Mouse (Mus musculus) MEL (cell line): Measurements from ENCODE around the gene M6pr. TPM values are rescaled to one million over a fixed set of nuclear protein-coding genes. Genes with fewer than 3 reads are reported as not detected.

Source experiments
- DNase-seq: peaks from one replicate; pipeline ENCODE4 v3.0.0; 2011; ENCODE audit warnings: low read depth, low spot score
- H3K27ac ChIP-seq: 2 replicates; pipeline ENCODE4 v1.5.1; 2012; ENCODE audit warnings: low read depth, mild to moderate bottlenecking, control low read depth, low read length, moderate library complexity; ENCODE audit not compliant: control insufficient read depth
- H3K27me3 ChIP-seq, 2 experiments: fragments of 150-350 bp in 1 of 2; sonication (generic) in 1 of 2; 2 replicates each; pipeline ENCODE4 v1.6.1; 2012; ENCODE audit warnings: low read length in 2 of 2, mild to moderate bottlenecking in 2 of 2, improper control_type of control experiment in 1 of 2, moderate library complexity in 1 of 2; ENCODE audit not compliant: insufficient read depth in 2 of 2, control insufficient read depth in 1 of 2
- H3K36me3 ChIP-seq, 2 experiments: 2 replicates each; pipeline ENCODE4 v1.6.1; 2012 to 2014; ENCODE audit warnings: low read length in 2 of 2, improper control_type of control experiment in 1 of 2, inconsistent platforms in 1 of 2, mild to moderate bottlenecking in 1 of 2; ENCODE audit not compliant: insufficient read depth in 2 of 2, control insufficient read depth in 1 of 2
- H3K4me1 ChIP-seq, 2 experiments: fragments of 150-350 bp in 1 of 2; sonication (generic) in 1 of 2; 2 replicates each; pipeline ENCODE4 v1.6.1; 2012; ENCODE audit warnings: low read length in 2 of 2, improper control_type of control experiment in 1 of 2, mild to moderate bottlenecking in 1 of 2; ENCODE audit not compliant: insufficient read depth in 2 of 2, control insufficient read depth in 1 of 2
- H3K4me3 ChIP-seq, 2 experiments: fragments of 150-350 bp in 1 of 2; sonication (generic) in 1 of 2; 2 replicates each; pipeline ENCODE4 v1.5.1; 2012; ENCODE audit warnings: low read depth in 2 of 2, low read length in 2 of 2, mild to moderate bottlenecking in 2 of 2, moderate library complexity in 2 of 2, control low read depth in 1 of 2, improper control_type of control experiment in 1 of 2; ENCODE audit not compliant: control insufficient read depth in 1 of 2, insufficient read depth in 1 of 2
- H3K79me2 ChIP-seq: 2 replicates; pipeline ENCODE4 v1.6.1; 2012; ENCODE audit warnings: mild to moderate bottlenecking, low read length, moderate library complexity; ENCODE audit not compliant: control insufficient read depth, poor library complexity, insufficient read depth
- H3K9ac ChIP-seq: 2 replicates; pipeline ENCODE4 v1.6.1; 2012; ENCODE audit warnings: low read depth, mild to moderate bottlenecking, control low read depth, low read length, moderate library complexity; ENCODE audit not compliant: control insufficient read depth, poor library complexity, severe bottlenecking
- H3K9me3 ChIP-seq: fragments of 150-350 bp; sonication (generic); replicated peaks from 2 replicates; pipeline ENCODE4 v1.6.1; 2012; ENCODE audit warnings: mild to moderate bottlenecking, low read length, improper control_type of control experiment, moderate library complexity; ENCODE audit not compliant: insufficient read depth
- CHD1 ChIP-seq: IDR thresholded peaks from 2 replicates; pipeline ENCODE4 v1.6.1; 2012; ENCODE audit warnings: low read depth, mild to moderate bottlenecking, inconsistent platforms, low read length, improper control_type of control experiment
- GATA1 ChIP-seq: IDR thresholded peaks from 2 replicates; pipeline ENCODE4 v1.6.1; 2011; ENCODE audit warnings: low read depth, low read length, improper control_type of control experiment
- HCFC1 ChIP-seq: IDR thresholded peaks from 2 replicates; pipeline ENCODE4 v1.6.1; 2012; ENCODE audit warnings: low read depth, mild to moderate bottlenecking, inconsistent platforms, low read length, improper control_type of control experiment, moderate library complexity
- KAT2A ChIP-seq: conservative IDR thresholded peaks from 2 replicates; pipeline ENCODE4 v1.6.1; 2012; ENCODE audit warnings: low read depth, low read length, improper control_type of control experiment, inconsistent platforms
- MAFK ChIP-seq: IDR thresholded peaks from 2 replicates; pipeline ENCODE4 v1.6.1; 2011; ENCODE audit warnings: low read depth, mild to moderate bottlenecking, low read length, improper control_type of control experiment, borderline replicate concordance
- MXI1 ChIP-seq: IDR thresholded peaks from 2 replicates; pipeline ENCODE4 v1.6.1; 2011; ENCODE audit warnings: mild to moderate bottlenecking, low read depth, low read length, improper control_type of control experiment
- NELFE ChIP-seq: IDR thresholded peaks from 2 replicates; pipeline ENCODE4 v1.6.1; 2011; ENCODE audit warnings: low read depth, low read length, improper control_type of control experiment
- NRF1 ChIP-seq: IDR thresholded peaks from 2 replicates; pipeline ENCODE4 v1.6.1; 2014; ENCODE audit warnings: low read depth, mild to moderate bottlenecking, inconsistent platforms, low read length, improper control_type of control experiment, moderate library complexity; ENCODE audit not compliant: poor library complexity, insufficient read depth, severe bottlenecking
- SIN3A ChIP-seq: IDR thresholded peaks from 2 replicates; pipeline ENCODE4 v1.6.1; 2012; ENCODE audit warnings: low read length, improper control_type of control experiment, inconsistent platforms
- SMC3 ChIP-seq: IDR thresholded peaks from 2 replicates; pipeline ENCODE4 v1.6.1; 2011; ENCODE audit warnings: low read depth, low read length, improper control_type of control experiment
- TCF12 ChIP-seq: IDR thresholded peaks from 2 replicates; pipeline ENCODE4 v1.6.1; 2014; ENCODE audit warnings: low read depth, mild to moderate bottlenecking, inconsistent platforms, low read length, improper control_type of control experiment, moderate library complexity
- USF1 ChIP-seq: IDR thresholded peaks from 2 replicates; pipeline ENCODE4 v1.6.1; 2014; ENCODE audit warnings: low read depth, mild to moderate bottlenecking, inconsistent platforms, low read length, improper control_type of control experiment, moderate library complexity
- USF2 ChIP-seq, 2 experiments: IDR thresholded peaks; 2 replicates each; pipeline ENCODE4 v1.6.1; 2011 to 2012; ENCODE audit warnings: improper control_type of control experiment in 2 of 2, low read length in 2 of 2, borderline replicate concordance in 1 of 2, inconsistent platforms in 1 of 2, low read depth in 1 of 2, mild to moderate bottlenecking in 1 of 2; ENCODE audit not compliant: insufficient read depth in 1 of 2
- ZC3H11A ChIP-seq: IDR thresholded peaks from 2 replicates; pipeline ENCODE4 v1.6.1; 2012; ENCODE audit warnings: low read depth, mild to moderate bottlenecking, inconsistent platforms, low read length, improper control_type of control experiment
- ZKSCAN1 ChIP-seq: IDR thresholded peaks from 2 replicates; pipeline ENCODE4 v1.6.1; 2012; ENCODE audit warnings: low read depth, mild to moderate bottlenecking, inconsistent platforms, low read length, improper control_type of control experiment, moderate library complexity
- polyA plus RNA-seq, 2 experiments: library from polyadenylated mRNA; stranded (reverse) in 1 of 2; unstranded in 1 of 2; fragments of >175 nt in 1 of 2; fragments of >200 nt in 1 of 2; gene quantifications; 2 replicates each; pipeline versions ENCODE4 v1.2.1 to v1.2.4; 2012; ENCODE audit warnings: low replicate concordance in 2 of 2, low read depth in 1 of 2; ENCODE audit not compliant: insufficient read length in 2 of 2, insufficient read depth in 1 of 2, missing spikeins in 1 of 2
- total RNA-seq: library from RNA; depleted of rRNA; stranded (reverse); fragments of 300-350 nt; gene quantifications from 2 replicates; pipeline ENCODE4 v1.2.3, GENCODE M21; 2012; rRNA removed

The M6pr gene
- total and polyA plus RNA-seq, 3 experiments, result 183 to 186 TPM; not detected in 1

- Histone ChIP-seq H3K36me3 (peaks cover 0 to 5% of the 10 kb centered on the region in 2 experiments; a peak in 2 of 4 replicates), H3K27me3 (no peaks in the 10 kb centered on the region), H3K4me1 (peaks cover 7 to 21% of the 10 kb centered on the region in 2 experiments), H3K9me3 (no peaks in the 10 kb centered on the region), H3K27ac (no peak overlapping the region), H3K79me2 (no peaks in the 10 kb centered on the region), H3K9ac (no peak overlapping the region), H3K4me3 (no peak overlapping the region)
- TF ChIP-seq GATA1 (no peak), ZKSCAN1 (no peak), SIN3A (no peak), SMC3 (no peak), NELFE (no peak), USF2 (IDR thresholded peaks at IDR 0.05; ENCODE audit: borderline replicate concordance in 1 of 2, insufficient read depth in 1 of 2, low read depth in 1 of 2, low read length in 2 of 2) (no peak), USF1 (no peak), MXI1 (no peak), HCFC1 (no peak), TCF12 (no peak), KAT2A (no peak), NRF1 (no peak), ZC3H11A (no peak), MAFK (no peak)
- no peak for DNase-seq
Measured at GRCm38 (mm10) chr6:122365706-122366105, 57.2 kb downstream of the M6pr start.

- no peak for DNase-seq
- H3K9me3 ChIP-seq, result no peaks in the 10 kb centered on the region
- H3K9ac ChIP-seq, result no peak overlapping the region
- peaks cover 0 to 5% of the 10 kb centered on the region in 2 experiments; a peak in 2 of 4 replicates for H3K36me3 ChIP-seq
- no peak overlapping the region for H3K27ac ChIP-seq
- no peak overlapping the region for H3K4me3 ChIP-seq
- no peaks in the 10 kb centered on the region for H3K27me3 ChIP-seq
- no peak for TF ChIP-seq SIN3A
- no peak for TF ChIP-seq CHD1
- no peaks in the 10 kb centered on the region for H3K79me2 ChIP-seq
- H3K4me1 ChIP-seq, result peaks cover 7 to 21% of the 10 kb centered on the region in 2 experiments
Measured at GRCm38 (mm10) chr6:122366287-122366686, 57.8 kb downstream of the M6pr start.

- no peak overlapping the region for H3K27ac ChIP-seq
- H3K4me1 ChIP-seq, result peaks cover 7 to 21% of the 10 kb centered on the region in 2 experiments
- H3K9ac ChIP-seq, result no peak overlapping the region
Measured at GRCm38 (mm10) chr6:122366976-122367375, 58.5 kb downstream of the M6pr start.

More at GRCm38 (mm10) chr6:122366976-122367375, 58.5 kb downstream of the M6pr start:
- no peak for DNase-seq
- Histone ChIP-seq H3K79me2 (no peaks in the 10 kb centered on the region), H3K9me3 (no peaks in the 10 kb centered on the region), H3K36me3 (peaks cover 0 to 5% of the 10 kb centered on the region in 2 experiments; a peak in 2 of 4 replicates), H3K27me3 (no peaks in the 10 kb centered on the region), H3K4me3 (no peak overlapping the region)
- TF ChIP-seq HCFC1, result no peak

Other genes with a start within 250 kb of the M6pr start
- gene Klrg1, start 25.8 kb upstream of the M6pr start, total RNA-seq, result 0.88 and 1.0 TPM in 2 replicates
- gene Klrg1, start 25.8 kb upstream of the M6pr start, polyA plus RNA-seq, result under 1 TPM in 1 of 2 experiments, not detected in 1; 0.28 TPM
- gene Phc1, start 31.8 kb downstream of the M6pr start, total RNA-seq, result 4.6 and 7.6 TPM in 2 replicates
- 10 to 100 TPM in 1 of 2 experiments, not detected in 1; 35.9 TPM for gene Phc1, start 31.8 kb downstream of the M6pr start, polyA plus RNA-seq
- gene Rimklb, start 190.0 kb downstream of the M6pr start, total RNA-seq, result 0.08 and 0.10 TPM in 2 replicates
- gene Rimklb, start 190.0 kb downstream of the M6pr start, polyA plus RNA-seq, result under 1 TPM in 1 of 2 experiments, not detected in 1; 0.04 TPM
- 0.13 TPM in 1 of 2 replicates, not detected in the other for gene Mfap5, start 197.1 kb downstream of the M6pr start, total RNA-seq
- gene Mfap5, start 197.1 kb downstream of the M6pr start, polyA plus RNA-seq, result not detected
- gene Aicda, start 245.1 kb downstream of the M6pr start, total RNA-seq, result 0.13 TPM in 1 of 2 replicates, not detected in the other
- under 1 TPM in 1 of 2 experiments, not detected in 1; 0.03 TPM for gene Aicda, start 245.1 kb downstream of the M6pr start, polyA plus RNA-seq